Mouse (Mus musculus): Measurements from ENCODE around the gene Luzp1. TPM values are rescaled to one million over a fixed set of nuclear protein-coding genes. Genes with fewer than 3 reads are reported as not detected.

Luzp1 gene
- total and polyA plus RNA-seq, 3 experiments = 7.5 to 13.4 TPM; not detected in 1

- TF ChIP-seq MEF2A (IDR thresholded peaks at IDR 0.05; ENCODE audit: extremely low read depth, insufficient replicate concordance, low read depth, low read length, poor library complexity, severe bottlenecking) (no peak), ZNF384 (IDR thresholded peaks at IDR 0.05; ENCODE audit: low read depth, low read length) (no peak), TCF12 (IDR thresholded peaks at IDR 0.05; ENCODE audit: low read depth, low read length) (0 out of 2 replicates have a peak, but pooled peaks have one; percentile 9), MXI1 (IDR thresholded peaks at IDR 0.05; ENCODE audit: low read depth, low read length) (peak; percentile 75), CHD1 (IDR thresholded peaks at IDR 0.05; ENCODE audit: low read depth, low read length) (no peak), BHLHE40 (IDR thresholded peaks at IDR 0.05; ENCODE audit: borderline replicate concordance, low read depth, low read length) (no peak), MAX (IDR thresholded peaks at IDR 0.05; ENCODE audit: low read length) (0 out of 2 replicates have a peak, but pooled peaks have one; percentile 7), CTCF (IDR thresholded peaks at IDR 0.05 in 2 of 3, conservative IDR thresholded peaks at IDR 0.05 in 1 of 3; ENCODE audit: control insufficient read depth in 1 of 3, insufficient read depth in 1 of 3, low read depth in 2 of 3, low read length in 3 of 3, poor library complexity in 1 of 3, severe bottlenecking in 1 of 3) (no peak), UBTF (IDR thresholded peaks at IDR 0.05; ENCODE audit: borderline replicate concordance, insufficient read depth, low read depth, low read length) (0 out of 2 replicates have a peak, but pooled peaks have one; percentile 87), GABPA (IDR thresholded peaks at IDR 0.05; ENCODE audit: low read depth, low read length) (no peak), MAFK (IDR thresholded peaks at IDR 0.05; ENCODE audit: borderline replicate concordance, low read depth, low read length) (no peak), HCFC1 (IDR thresholded peaks at IDR 0.05; ENCODE audit: low read depth, low read length) (no peak), SMC3 (IDR thresholded peaks at IDR 0.05; ENCODE audit: low read depth, low read length) (no peak), CHD2 (IDR thresholded peaks at IDR 0.05; ENCODE audit: low read length) (no peak), ZMIZ1 (IDR thresholded peaks at IDR 0.05; ENCODE audit: low read depth, low read length) (no peak), GATA1 (IDR thresholded peaks at IDR 0.05; ENCODE audit: low read depth, low read length) (no peak), MYC (IDR thresholded peaks at IDR 0.05; ENCODE audit: low read depth, low read length) (0 out of 2 replicates have a peak, but pooled peaks have one; percentile 43)
These were observed 7.3 kb upstream of the Luzp1 start, which contains the start of gene 6030445D17Rik (continued) for GRCm38 (mm10) chr4:136462086-136462838.

DNA sequence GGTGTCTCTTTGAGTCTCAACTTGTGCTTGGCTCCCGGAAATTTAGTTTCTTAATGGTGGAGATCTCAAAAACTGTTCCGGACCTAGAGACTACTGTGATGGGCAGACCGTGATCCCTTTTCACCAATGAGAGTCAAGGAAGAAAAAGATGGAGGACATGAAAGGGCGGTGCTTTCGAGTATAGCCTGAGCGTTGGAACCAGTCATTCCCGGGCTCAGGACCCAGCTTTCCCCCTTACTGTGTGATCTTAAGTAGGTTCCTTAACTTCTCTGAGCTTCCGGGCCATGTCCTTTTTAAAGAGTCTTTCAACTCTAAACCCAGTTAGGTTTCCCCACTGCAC is 6.8 kb upstream of the Luzp1 start:
- DNase-seq (ENCODE audit: low read depth, low spot score) = peak; percentile 87
- Histone ChIP-seq H3K36me3 (ENCODE audit: control insufficient read depth in 1 of 2, insufficient read depth in 2 of 2, low read length in 2 of 2) (peaks cover 0 to 14% of the 10 kb centered on the region in 2 experiments; a peak in 2 of 4 replicates), H3K9ac (ENCODE audit: control insufficient read depth, low read depth, low read length, poor library complexity, severe bottlenecking) (peak overlapping the region; percentile 90), H3K4me3 (ENCODE audit: control insufficient read depth in 1 of 2, insufficient read depth in 1 of 2, low read depth in 2 of 2, low read length in 2 of 2) (peak overlapping the region; percentile 82), H3K27ac (ENCODE audit: control insufficient read depth, low read depth, low read length) (peak overlapping the region; percentile 86), H3K9me3 (replicated peaks; ENCODE audit: insufficient read depth, low read length) (no peaks in the 10 kb centered on the region), H3K79me2 (ENCODE audit: control insufficient read depth, insufficient read depth, low read length, poor library complexity) (peaks cover 7% of the 10 kb centered on the region; the same call in 1 of the 2 replicates), H3K27me3 (ENCODE audit: control insufficient read depth in 1 of 2, insufficient read depth in 2 of 2, low read length in 2 of 2) (no peaks in the 10 kb centered on the region), H3K4me1 (ENCODE audit: control insufficient read depth in 1 of 2, insufficient read depth in 2 of 2, low read length in 2 of 2) (peaks cover 2 to 22% of the 10 kb centered on the region in 2 experiments)
- TF ChIP-seq ZMIZ1 (IDR thresholded peaks at IDR 0.05; ENCODE audit: low read depth, low read length) (peak; percentile 38), USF2 (IDR thresholded peaks at IDR 0.05; ENCODE audit: borderline replicate concordance in 1 of 2, insufficient read depth in 1 of 2, low read depth in 1 of 2, low read length in 2 of 2) (no peak), NRF1 (IDR thresholded peaks at IDR 0.05; ENCODE audit: insufficient read depth, low read depth, low read length, poor library complexity, severe bottlenecking) (no peak), POLR2A (IDR thresholded peaks at IDR 0.05; ENCODE audit: control insufficient read depth in 1 of 2, insufficient read depth in 1 of 2, low read depth in 1 of 2, low read length in 2 of 2, poor library complexity in 1 of 2) (peak in 1 of 2 experiments; percentile 90; a peak in 2 of 4 replicates), TCF12 (IDR thresholded peaks at IDR 0.05; ENCODE audit: low read depth, low read length) (no peak), POLR2AphosphoS2 (IDR thresholded peaks at IDR 0.05; ENCODE audit: low read length) (peak; percentile 62; the same call in 1 of the 2 replicates), CTCF (IDR thresholded peaks at IDR 0.05 in 2 of 3, conservative IDR thresholded peaks at IDR 0.05 in 1 of 3; ENCODE audit: control insufficient read depth in 1 of 3, insufficient read depth in 1 of 3, low read depth in 2 of 3, low read length in 3 of 3, poor library complexity in 1 of 3, severe bottlenecking in 1 of 3) (no peak), TBP (IDR thresholded peaks at IDR 0.05; ENCODE audit: low read depth, low read length) (peak; percentile 87), POLR2AphosphoS5 (IDR thresholded peaks at IDR 0.05; ENCODE audit: borderline replicate concordance, low read depth, low read length) (no peak), CHD1 (IDR thresholded peaks at IDR 0.05; ENCODE audit: low read depth, low read length) (no peak), MAX (IDR thresholded peaks at IDR 0.05; ENCODE audit: low read length) (no peak), HCFC1 (IDR thresholded peaks at IDR 0.05; ENCODE audit: low read depth, low read length) (no peak)

All from MEL (cell line).